Mouse (Mus musculus) stomach, embryonic 15.5 days (tissue): ENCODE measurements around the gene Rimbp3. TPM values are rescaled to one million over a fixed set of nuclear protein-coding genes. Genes with fewer than 3 reads are reported as not detected.

ENCODE experiments used
- ATAC-seq: fragments of 200-750 bp; cut with Nextera tagmentation; 2 replicates; pipeline ENCODE4 v1.8.0; 2017; ENCODE audit warnings: low read depth, moderate number of reproducible peaks, moderate TSS enrichment; ENCODE audit not compliant: insufficient read depth, low FRiP score
- H3K27ac ChIP-seq: fragments of 300-500 bp; sonication (generic); 2 replicates; pipeline ENCODE4 v1.5.1; 2015; ENCODE audit warnings: mild to moderate bottlenecking, inconsistent platforms
- H3K27me3 ChIP-seq: fragments of 300-500 bp; sonication (generic); replicated peaks from 2 replicates; pipeline ENCODE4 v1.6.1; 2015; ENCODE audit warnings: inconsistent platforms
- H3K36me3 ChIP-seq: fragments of 300-500 bp; sonication (generic); 2 replicates; pipeline ENCODE4 v1.6.1; 2015; ENCODE audit warnings: inconsistent platforms
- H3K4me1 ChIP-seq: fragments of 300-500 bp; sonication (generic); 2 replicates; pipeline ENCODE4 v1.6.1; 2015; ENCODE audit warnings: inconsistent platforms
- H3K4me2 ChIP-seq: fragments of 300-500 bp; sonication (generic); 2 replicates; pipeline ENCODE4 v1.6.1; 2015; ENCODE audit warnings: mild to moderate bottlenecking, inconsistent platforms
- H3K4me3 ChIP-seq: fragments of 300-500 bp; sonication (generic); replicated peaks from 2 replicates; pipeline ENCODE4 v1.5.1; 2015; ENCODE audit warnings: inconsistent platforms
- H3K9ac ChIP-seq: fragments of 300-500 bp; sonication (generic); 2 replicates; pipeline ENCODE4 v1.6.1; 2015; ENCODE audit warnings: inconsistent platforms
- H3K9me3 ChIP-seq: fragments of 300-500 bp; sonication (generic); 2 replicates; pipeline ENCODE4 v1.6.1; 2016; ENCODE audit warnings: inconsistent platforms
- WGBS: fragments of 180-500 bp; shearing (Covaris S2); methylation state at CpG from one replicate; pipeline ENCODE4 v1.1.7; 2015; 5-methylcytosine and 5-hydroxymethylcytosine counted together
- polyA plus RNA-seq: library from polyadenylated mRNA; unstranded; fragments of >200 nt; fragmentation: Nextera tagmentation; extraction: Ambion mirVana; gene quantifications from 2 replicates; pipeline ENCODE4 v1.2.1, GENCODE M21; 2015

The Rimbp3 gene
- polyA plus RNA-seq, 1 experiment from 2014 or later: 0.39 TPM

GRCm38 (mm10) chr16:17247727-17248126, 39.3 kb downstream of the Rimbp3 start:
- Histone ChIP-seq H3K4me1 (peaks cover 20% of the 10 kb centered on the region), H3K27ac (no peak overlapping the region), H3K27me3 (no peaks in the 10 kb centered on the region), H3K9ac (no peak overlapping the region), H3K4me2 (no peak overlapping the region), H3K36me3 (no peaks in the 10 kb centered on the region), H3K9me3 (no peaks in the 10 kb centered on the region), H3K4me3 (no peak overlapping the region)
- ATAC-seq: no peak
- WGBS: 60% methylated on average over 4 of the region's 4 CpGs

DNA sequence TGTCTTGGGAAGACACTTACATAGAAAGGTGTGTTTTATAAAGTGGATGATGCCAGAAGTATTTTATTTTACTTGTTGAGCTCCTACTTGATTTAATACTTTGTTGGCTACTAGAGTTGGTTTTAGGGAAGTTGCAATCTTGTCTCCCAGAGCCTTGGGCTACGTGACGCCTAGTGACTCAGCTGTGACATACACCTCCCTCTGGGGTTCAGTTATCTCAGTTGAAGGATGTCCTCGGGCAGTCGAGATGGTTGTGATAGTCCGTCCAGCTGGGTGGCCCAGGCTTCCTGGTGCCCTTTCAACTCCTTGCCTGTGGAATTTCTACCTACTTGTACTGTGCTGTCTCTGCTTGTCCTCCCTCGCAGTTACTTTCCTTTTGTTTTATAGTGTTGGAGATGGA, 40.7 kb downstream of the Rimbp3 start:
- Histone ChIP-seq H3K9ac (no peak overlapping the region), H3K9me3 (no peaks in the 10 kb centered on the region), H3K4me2 (no peak overlapping the region), H3K4me1 (peaks cover 19% of the 10 kb centered on the region), H3K27ac (no peak overlapping the region), H3K27me3 (no peaks in the 10 kb centered on the region), H3K4me3 (no peak overlapping the region), H3K36me3 (no peaks in the 10 kb centered on the region)
- ATAC-seq: no peak
- WGBS: 41% methylated on average over 6 of the region's 6 CpGs

DNA sequence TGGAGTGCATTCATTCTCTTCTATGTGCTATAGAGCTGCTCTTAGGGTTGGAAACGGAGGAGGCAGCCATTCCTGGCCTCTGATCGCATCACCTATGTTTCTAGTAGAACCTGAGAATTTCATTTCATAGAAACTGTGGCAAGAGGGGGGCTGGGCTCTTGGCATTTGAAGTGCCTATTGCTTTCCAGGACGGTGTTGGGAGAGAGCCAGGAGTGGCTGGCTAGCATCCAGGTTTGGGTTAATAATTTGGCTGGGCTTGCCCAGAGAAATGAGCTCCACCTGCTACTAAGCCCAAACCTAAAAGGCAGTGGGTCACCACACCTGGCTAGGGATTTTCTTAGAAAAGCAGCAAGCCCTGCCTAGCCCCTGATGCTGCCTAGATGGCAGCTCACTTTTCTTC, 43.1 kb downstream of the Rimbp3 start:
- WGBS: 41% methylated on average over 3 of the region's 3 CpGs
- no peak overlapping the region for H3K4me2 ChIP-seq
- no peak overlapping the region; the same call in 1 of the 2 replicates for H3K27ac ChIP-seq
- no peaks in the 10 kb centered on the region for H3K27me3 ChIP-seq
- H3K36me3 ChIP-seq: 0 out of 2 replicates have a peak, but pooled peaks cover 2% of the 10 kb centered on the region
- no peaks in the 10 kb centered on the region for H3K9me3 ChIP-seq
- no peak for ATAC-seq
- H3K4me1 ChIP-seq: peaks cover 22% of the 10 kb centered on the region
- H3K4me3 ChIP-seq: no peak overlapping the region
- H3K9ac ChIP-seq: no peak overlapping the region

DNA sequence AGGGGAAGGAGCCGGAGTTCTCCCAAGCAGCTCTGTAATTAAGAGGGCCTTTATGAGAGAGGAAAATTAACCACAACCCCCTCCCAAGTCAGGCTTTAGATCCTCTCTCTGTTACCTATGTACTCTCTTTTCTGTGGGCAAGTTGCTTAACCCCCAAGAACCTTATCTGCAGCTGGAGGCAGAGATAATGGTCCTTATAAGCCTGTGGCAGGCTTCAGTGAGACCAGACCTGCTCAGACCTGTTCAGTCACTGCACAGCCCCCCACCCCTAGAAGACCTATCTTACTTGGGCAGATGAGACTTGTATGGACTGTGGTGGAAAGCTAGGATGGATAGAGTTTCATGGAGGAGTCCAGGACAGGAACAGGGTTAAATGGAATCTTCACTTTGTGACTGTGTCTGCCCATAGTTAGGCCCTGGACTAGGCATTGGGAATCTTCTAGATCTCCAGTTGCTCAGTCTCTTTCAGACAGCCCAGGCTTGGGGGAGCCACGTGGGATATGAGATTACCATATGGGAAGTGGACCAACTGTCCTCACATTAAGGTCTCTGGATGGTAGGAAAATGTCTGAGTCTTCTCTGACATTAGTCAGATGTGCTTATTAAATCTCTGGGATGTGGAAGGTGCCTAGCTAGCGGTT, 43.8 kb downstream of the Rimbp3 start:
- 61% methylated on average over 3 of the region's 3 CpGs for WGBS
- no peak overlapping the region; the same call in 1 of the 2 replicates for H3K27ac ChIP-seq
- H3K27me3 ChIP-seq: no peaks in the 10 kb centered on the region
- H3K4me2 ChIP-seq: no peak overlapping the region
- H3K36me3 ChIP-seq: 0 out of 2 replicates have a peak, but pooled peaks cover 2% of the 10 kb centered on the region
- H3K9me3 ChIP-seq: no peaks in the 10 kb centered on the region
- 0 out of 2 replicates have a peak, but pooled peaks have one; percentile 40 for ATAC-seq
- H3K4me1 ChIP-seq: peaks cover 22% of the 10 kb centered on the region
- no peak overlapping the region for H3K4me3 ChIP-seq
- H3K9ac ChIP-seq: no peak overlapping the region

GRCm38 (mm10) chr16:17252841-17253240, 44.4 kb downstream of the Rimbp3 start:
- Histone ChIP-seq H3K27ac (no peak overlapping the region), H3K36me3 (0 out of 2 replicates have a peak, but pooled peaks cover 7% of the 10 kb centered on the region), H3K4me2 (no peak overlapping the region), H3K9me3 (no peaks in the 10 kb centered on the region), H3K4me3 (no peak overlapping the region), H3K27me3 (no peaks in the 10 kb centered on the region), H3K4me1 (peaks cover 22% of the 10 kb centered on the region), H3K9ac (no peak overlapping the region)
- WGBS: 63% methylated on average over 7 of the region's 7 CpGs
- no peak for ATAC-seq

- ATAC-seq: no peak
- Histone ChIP-seq H3K27me3 (no peaks in the 10 kb centered on the region), H3K4me3 (no peak overlapping the region), H3K9me3 (no peaks in the 10 kb centered on the region), H3K9ac (no peak overlapping the region), H3K36me3 (peaks cover 16% of the 10 kb centered on the region; the same call in 1 of the 2 replicates), H3K4me1 (peaks cover 22% of the 10 kb centered on the region), H3K4me2 (no peak overlapping the region), H3K27ac (no peak overlapping the region)
- 36% methylated on average over 4 of the region's 4 CpGs for WGBS
These were observed 45.7 kb downstream of the Rimbp3 start for GRCm38 (mm10) chr16:17254005-17254597.

DNA sequence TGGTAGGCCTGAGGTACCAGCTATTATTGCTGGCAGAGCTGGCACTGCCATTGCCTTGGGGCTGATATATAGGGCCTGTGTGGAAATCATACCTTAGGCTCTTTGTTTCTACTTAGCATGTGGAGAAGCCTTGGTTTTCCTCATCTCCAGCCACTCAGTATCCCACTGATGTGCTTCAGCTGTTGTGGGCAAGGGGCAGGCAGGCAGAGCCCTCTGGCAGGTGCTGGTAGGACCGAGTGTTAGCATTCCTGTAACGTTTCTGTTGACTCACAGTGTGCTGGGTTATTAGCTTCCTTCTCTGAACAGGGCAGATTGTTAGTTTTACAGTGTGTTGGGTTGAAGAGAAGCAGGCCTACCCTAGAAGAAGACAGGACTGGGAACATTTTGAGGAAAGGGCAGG, 46.9 kb downstream of the Rimbp3 start:
- WGBS: 53% methylated on average over 2 of the region's 2 CpGs
- Histone ChIP-seq H3K9ac (no peak overlapping the region), H3K27me3 (no peaks in the 10 kb centered on the region), H3K4me1 (peaks cover 22% of the 10 kb centered on the region), H3K27ac (no peak overlapping the region), H3K9me3 (no peaks in the 10 kb centered on the region), H3K4me2 (no peak overlapping the region), H3K36me3 (peaks cover 16% of the 10 kb centered on the region; the same call in 1 of the 2 replicates), H3K4me3 (no peak overlapping the region)
- ATAC-seq: no peak

GRCm38 (mm10) chr16:17257359-17257821, 49.0 kb downstream of the Rimbp3 start:
- Histone ChIP-seq H3K27me3 (no peaks in the 10 kb centered on the region), H3K36me3 (peaks cover 16% of the 10 kb centered on the region; the same call in 1 of the 2 replicates), H3K4me2 (no peak overlapping the region), H3K9me3 (no peaks in the 10 kb centered on the region), H3K4me1 (peaks cover 9% of the 10 kb centered on the region; the same call in 1 of the 2 replicates), H3K4me3 (no peak overlapping the region), H3K27ac (no peak overlapping the region), H3K9ac (no peak overlapping the region)
- no peak for ATAC-seq
- WGBS: 91% methylated on average over 9 of the region's 9 CpGs

GRCm38 (mm10) chr16:17258917-17259316, 50.5 kb downstream of the Rimbp3 start:
- WGBS: 94% methylated on average over 12 of the region's 12 CpGs
- Histone ChIP-seq H3K36me3 (peaks cover 16% of the 10 kb centered on the region; the same call in 1 of the 2 replicates), H3K27ac (no peak overlapping the region), H3K9me3 (no peaks in the 10 kb centered on the region), H3K27me3 (no peaks in the 10 kb centered on the region), H3K4me3 (no peak overlapping the region), H3K4me2 (no peak overlapping the region), H3K4me1 (peaks cover 5% of the 10 kb centered on the region; the same call in 1 of the 2 replicates), H3K9ac (no peak overlapping the region)
- no peak for ATAC-seq

- no peak overlapping the region for H3K27ac ChIP-seq
- no peaks in the 10 kb centered on the region for H3K9me3 ChIP-seq
- no peak overlapping the region for H3K4me2 ChIP-seq
- H3K4me1 ChIP-seq: no peaks in the 10 kb centered on the region
- H3K9ac ChIP-seq: no peak overlapping the region
- H3K4me3 ChIP-seq: no peak overlapping the region
- peaks cover 14% of the 10 kb centered on the region; the same call in 1 of the 2 replicates for H3K36me3 ChIP-seq
- ATAC-seq: no peak
- H3K27me3 ChIP-seq: no peaks in the 10 kb centered on the region
- WGBS: 91% methylated on average over 1 of the region's 1 CpGs
These were observed 52.9 kb downstream of the Rimbp3 start for GRCm38 (mm10) chr16:17261341-17261740.
